Mouse (Mus musculus) lung, embryonic 15.5 days (tissue): ENCODE measurements at regions not wholly inside any gene's neighbourhood (a gene's known extent, or its start where the extent isn't known, plus 50 kb on each side); places are given as distances from the start of the nearest gene placed in this dataset.
"Not testable (repeated sequence)": the region's sequence is repeated elsewhere in the genome, so short reads cannot be mapped to it uniquely, and the experiment has no call there.

Experiments used
- ATAC-seq: fragments of 200-750 bp; cut with Nextera tagmentation; 2 replicates; pipeline ENCODE4 v1.8.0; 2017; ENCODE audit warnings: moderate number of reproducible peaks, borderline replicate concordance; ENCODE audit not compliant: low FRiP score, low TSS enrichment; ENCODE audit errors: extremely low read depth
- H3K27ac ChIP-seq: fragments of 300-500 bp; sonication (generic); 2 replicates; pipeline ENCODE4 v1.5.1; 2015; ENCODE audit warnings: moderate library complexity, mild to moderate bottlenecking, inconsistent platforms
- H3K27me3 ChIP-seq: fragments of 300-500 bp; sonication (generic); 2 replicates; pipeline ENCODE4 v1.6.1; 2015; ENCODE audit warnings: inconsistent platforms
- H3K36me3 ChIP-seq: fragments of 300-500 bp; sonication (generic); 2 replicates; pipeline ENCODE4 v1.6.1; 2015; ENCODE audit warnings: inconsistent platforms
- H3K4me1 ChIP-seq: fragments of 300-500 bp; sonication (generic); 2 replicates; pipeline ENCODE4 v1.6.1; 2015; ENCODE audit warnings: inconsistent platforms
- H3K4me2 ChIP-seq: fragments of 300-500 bp; sonication (generic); 2 replicates; pipeline ENCODE4 v1.6.1; 2015; ENCODE audit warnings: inconsistent platforms, mild to moderate bottlenecking, moderate library complexity
- H3K4me3 ChIP-seq: fragments of 300-500 bp; sonication (generic); 2 replicates; pipeline ENCODE4 v1.5.1; 2015; ENCODE audit warnings: mild to moderate bottlenecking, inconsistent platforms
- H3K9ac ChIP-seq: fragments of 300-500 bp; sonication (generic); 2 replicates; pipeline ENCODE4 v1.6.1; 2015; ENCODE audit warnings: inconsistent platforms
- H3K9me3 ChIP-seq: fragments of 300-500 bp; sonication (generic); 2 replicates; pipeline ENCODE4 v1.6.1; 2016; ENCODE audit warnings: inconsistent platforms
- WGBS: fragments of 180-500 bp; shearing (Covaris S2); methylation state at CpG from one replicate; pipeline ENCODE4 v1.1.7; 2015; 5-methylcytosine and 5-hydroxymethylcytosine counted together

- H3K27me3 ChIP-seq: no peaks in the 10 kb centered on the region
- H3K4me3 ChIP-seq: no peak overlapping the region
- 53% methylated on average over 4 of the region's 4 CpGs for WGBS
- H3K9me3 ChIP-seq: no peaks in the 10 kb centered on the region
- no peak for ATAC-seq
- H3K4me2 ChIP-seq: no peak overlapping the region
- H3K9ac ChIP-seq: no peak overlapping the region
- H3K36me3 ChIP-seq: no peaks in the 10 kb centered on the region
- H3K4me1 ChIP-seq: peaks cover 14% of the 10 kb centered on the region; the same call in 1 of the 2 replicates
- no peak overlapping the region for H3K27ac ChIP-seq
Observed at GRCm38 (mm10) chr13:52116241-52116640, 269.8 kb downstream of the Gadd45g start.

DNA sequence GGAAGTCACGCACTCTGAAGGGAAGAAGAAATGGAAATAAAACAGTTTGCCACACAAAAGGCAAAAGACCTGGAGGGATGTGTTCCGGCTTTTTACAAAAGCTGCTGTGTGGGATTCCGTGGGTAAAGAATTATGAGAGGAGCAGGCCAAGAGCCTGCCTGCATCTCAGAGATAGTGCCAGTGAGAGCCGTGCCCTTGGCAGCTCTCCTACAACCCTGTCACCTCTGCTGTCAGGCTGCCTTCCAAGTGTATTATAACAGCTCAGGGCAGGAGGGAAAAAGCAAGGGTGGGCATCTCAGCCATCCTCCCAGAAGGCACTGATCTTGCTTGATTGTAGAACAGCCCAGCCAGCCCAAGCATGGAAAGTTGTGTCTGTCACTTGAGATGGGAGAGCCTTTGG lies 270.3 kb downstream of the Gadd45g start:
- H3K4me3 ChIP-seq: no peak overlapping the region
- H3K27me3 ChIP-seq: no peaks in the 10 kb centered on the region
- H3K4me1 ChIP-seq: peaks cover 14% of the 10 kb centered on the region; the same call in 1 of the 2 replicates
- WGBS: 71% methylated on average over 4 of the region's 4 CpGs
- no peak for ATAC-seq
- H3K27ac ChIP-seq: no peak overlapping the region
- H3K9me3 ChIP-seq: no peaks in the 10 kb centered on the region
- H3K9ac ChIP-seq: no peak overlapping the region
- no peak overlapping the region for H3K4me2 ChIP-seq
- H3K36me3 ChIP-seq: no peaks in the 10 kb centered on the region

DNA sequence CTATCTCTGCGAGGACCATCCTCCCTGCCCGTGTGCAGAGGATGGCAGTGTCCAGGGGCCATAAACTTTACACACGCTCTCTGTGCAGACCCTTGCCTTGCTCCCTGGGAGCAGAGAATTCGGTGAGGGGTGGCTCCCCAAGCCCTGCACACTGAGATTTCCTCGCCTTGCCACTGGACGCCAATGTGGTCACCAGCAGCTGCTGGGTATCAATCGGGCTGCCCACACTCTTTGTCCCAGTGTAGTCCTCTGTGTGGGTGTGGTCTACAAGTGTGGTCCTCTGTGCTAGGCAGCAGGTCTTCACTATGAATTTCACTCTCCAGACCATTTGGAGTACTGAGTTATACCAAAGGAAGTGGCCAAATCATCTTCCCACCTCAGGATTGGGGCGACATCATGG lies 274.3 kb downstream of the Gadd45g start:
- peaks cover 11% of the 10 kb centered on the region; the same call in 1 of the 2 replicates for H3K4me1 ChIP-seq
- no peak overlapping the region for H3K4me3 ChIP-seq
- H3K27ac ChIP-seq: no peak overlapping the region
- ATAC-seq: no peak
- WGBS: 86% methylated on average over 8 of the region's 8 CpGs
- no peak overlapping the region for H3K4me2 ChIP-seq
- no peaks in the 10 kb centered on the region for H3K9me3 ChIP-seq
- H3K27me3 ChIP-seq: no peaks in the 10 kb centered on the region
- H3K36me3 ChIP-seq: no peaks in the 10 kb centered on the region
- no peak overlapping the region for H3K9ac ChIP-seq

DNA sequence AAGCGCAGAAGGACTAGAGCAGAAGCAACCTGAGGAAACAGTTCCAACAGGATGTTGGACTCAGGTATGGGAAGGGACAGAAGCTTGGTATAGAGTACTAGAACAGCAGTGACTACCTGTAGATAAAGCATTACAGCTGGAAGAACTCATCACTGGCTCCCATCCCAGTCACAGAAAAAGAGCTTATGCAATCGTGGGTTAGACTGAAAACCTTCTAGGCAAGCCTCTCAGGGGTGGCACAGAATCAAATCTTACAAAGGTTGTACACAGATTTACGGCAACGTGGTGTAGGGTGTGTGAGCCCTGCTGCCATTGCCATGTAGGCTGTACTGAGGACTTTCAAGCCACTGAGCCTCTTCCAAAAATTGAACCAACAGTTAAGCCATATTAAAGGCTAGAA lies 278.6 kb downstream of the Gadd45g start:
- H3K4me1 ChIP-seq: no peaks in the 10 kb centered on the region

GRCm38 (mm10) chr13:52127751-52128150 lies 281.3 kb downstream of the Gadd45g start:
- H3K9ac ChIP-seq: no peak overlapping the region
- no peaks in the 10 kb centered on the region for H3K36me3 ChIP-seq
- no peak overlapping the region for H3K4me2 ChIP-seq
- no peaks in the 10 kb centered on the region for H3K27me3 ChIP-seq
- H3K9me3 ChIP-seq: no peaks in the 10 kb centered on the region
- H3K4me1 ChIP-seq: no peaks in the 10 kb centered on the region
- no peak for ATAC-seq
- no peak overlapping the region for H3K27ac ChIP-seq
- H3K4me3 ChIP-seq: no peak overlapping the region
- WGBS: 67% methylated on average over 9 of the region's 9 CpGs

More for the DNA sequence above, 278.6 kb downstream of the Gadd45g start:
- no peak overlapping the region for H3K4me3 ChIP-seq
- H3K9me3 ChIP-seq: no peaks in the 10 kb centered on the region
- no peaks in the 10 kb centered on the region for H3K27me3 ChIP-seq
- H3K27ac ChIP-seq: no peak overlapping the region
- H3K36me3 ChIP-seq: no peaks in the 10 kb centered on the region
- no peak overlapping the region for H3K4me2 ChIP-seq
- 71% methylated on average over 4 of the region's 4 CpGs for WGBS
- no peak overlapping the region for H3K9ac ChIP-seq
- no peak for ATAC-seq

DNA sequence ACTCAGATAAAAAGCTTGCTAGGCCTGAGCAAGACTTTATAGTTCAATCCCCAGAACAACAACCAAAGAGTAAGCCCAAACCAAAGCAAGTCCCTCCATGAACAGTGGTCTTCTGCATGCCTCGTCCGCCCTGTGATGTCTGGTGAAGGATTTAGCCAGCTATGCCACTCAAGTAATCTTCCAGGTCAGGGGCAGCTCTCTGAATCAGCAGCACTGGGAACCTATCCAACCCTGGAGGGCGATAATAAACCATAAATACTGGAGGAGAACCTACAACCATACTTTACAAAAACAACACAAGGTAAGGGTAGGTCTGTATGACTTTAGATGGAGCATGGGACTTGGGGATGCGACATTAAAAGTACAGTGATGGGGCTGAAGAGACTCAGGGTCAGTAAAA lies 283.0 kb downstream of the Gadd45g start:
- Histone ChIP-seq H3K36me3 (no peaks in the 10 kb centered on the region), H3K4me1 (no peaks in the 10 kb centered on the region), H3K4me3 (no peak overlapping the region), H3K27ac (no peak overlapping the region), H3K27me3 (no peaks in the 10 kb centered on the region), H3K9ac (no peak overlapping the region), H3K4me2 (no peak overlapping the region), H3K9me3 (no peaks in the 10 kb centered on the region)
- 80% methylated on average over 4 of the region's 4 CpGs for WGBS
- no peak for ATAC-seq

- Histone ChIP-seq H3K4me2 (no peak overlapping the region), H3K27me3 (no peaks in the 10 kb centered on the region), H3K27ac (no peak overlapping the region), H3K4me1 (no peaks in the 10 kb centered on the region), H3K4me3 (no peak overlapping the region), H3K36me3 (no peaks in the 10 kb centered on the region), H3K9me3 (no peaks in the 10 kb centered on the region), H3K9ac (no peak overlapping the region)
- no peak for ATAC-seq
- 65% methylated on average over 3 of the region's 3 CpGs for WGBS
Observed at GRCm38 (mm10) chr13:52133202-52133601, 286.7 kb downstream of the Gadd45g start.

DNA sequence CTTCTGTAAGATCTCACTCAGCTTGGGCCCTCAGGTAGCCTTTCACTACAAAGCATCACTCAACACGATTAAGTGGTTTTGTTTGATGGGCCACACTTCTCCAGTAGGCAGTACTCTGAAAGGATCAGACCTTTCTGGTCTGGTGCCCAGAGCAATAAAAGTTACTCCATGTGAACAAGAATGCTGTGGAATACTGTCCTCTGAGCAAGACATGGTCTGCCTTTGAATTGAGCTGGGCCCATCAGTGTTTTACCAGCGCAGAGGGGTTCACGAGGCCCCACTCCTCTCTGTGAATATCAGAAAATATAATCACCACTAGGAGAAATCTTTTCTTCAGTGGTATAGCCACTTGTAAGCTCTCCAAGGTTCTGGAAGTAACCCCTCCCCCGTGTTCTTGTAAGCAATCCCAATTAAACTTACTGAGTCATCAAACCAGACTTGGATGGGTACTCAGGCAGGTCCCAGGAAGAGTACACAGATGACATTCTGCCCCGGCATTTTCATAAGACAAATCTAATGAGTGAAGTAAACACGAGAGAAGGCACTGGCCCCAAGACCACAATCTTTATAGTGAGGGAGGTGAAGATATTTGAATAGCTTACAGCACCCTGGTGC lies 292.0 kb downstream of the Gadd45g start:
- no peaks in the 10 kb centered on the region for H3K9me3 ChIP-seq
- H3K9ac ChIP-seq: no peak overlapping the region
- no peak for ATAC-seq
- H3K36me3 ChIP-seq: no peaks in the 10 kb centered on the region
- H3K27ac ChIP-seq: no peak overlapping the region
- no peaks in the 10 kb centered on the region for H3K4me1 ChIP-seq
- H3K4me2 ChIP-seq: no peak overlapping the region
- no peaks in the 10 kb centered on the region for H3K27me3 ChIP-seq
- no peak overlapping the region for H3K4me3 ChIP-seq
- WGBS: 70% methylated on average over 6 of the region's 6 CpGs

- Histone ChIP-seq H3K27me3 (no peaks in the 10 kb centered on the region), H3K36me3 (no peaks in the 10 kb centered on the region), H3K4me3 (no peak overlapping the region), H3K27ac (no peak overlapping the region), H3K9ac (no peak overlapping the region), H3K4me1 (no peaks in the 10 kb centered on the region), H3K9me3 (no peaks in the 10 kb centered on the region), H3K4me2 (no peak overlapping the region)
- no peak for ATAC-seq
- WGBS: 36% methylated on average over 15 of the region's 15 CpGs
Observed at GRCm38 (mm10) chr13:52139140-52139809, 292.8 kb downstream of the Gadd45g start.

DNA sequence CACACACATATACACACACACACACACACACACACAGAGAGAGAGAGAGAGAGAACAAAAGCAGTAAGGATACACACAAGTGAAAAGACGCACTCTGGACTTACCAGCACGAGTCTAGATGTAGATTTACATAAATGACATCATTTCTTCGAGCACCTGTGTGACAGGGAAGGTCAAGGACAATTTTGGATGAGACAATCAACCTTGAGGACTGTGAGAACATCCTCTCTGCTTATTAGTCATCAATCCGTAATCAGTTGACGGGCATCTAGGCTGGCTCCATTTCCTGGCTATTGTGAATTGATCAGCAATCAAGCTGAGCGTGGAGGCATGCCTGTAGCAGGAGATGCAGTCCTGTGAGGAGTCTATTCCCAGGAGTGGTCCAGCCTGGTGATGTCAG lies 293.7 kb downstream of the Gadd45g start:
- Histone ChIP-seq H3K27ac (no peak overlapping the region), H3K27me3 (no peaks in the 10 kb centered on the region), H3K9ac (no peak overlapping the region), H3K4me3 (no peak overlapping the region), H3K9me3 (no peaks in the 10 kb centered on the region), H3K4me2 (no peak overlapping the region), H3K36me3 (no peaks in the 10 kb centered on the region), H3K4me1 (no peaks in the 10 kb centered on the region)
- 65% methylated on average over 6 of the region's 6 CpGs for WGBS
- ATAC-seq: no peak

DNA sequence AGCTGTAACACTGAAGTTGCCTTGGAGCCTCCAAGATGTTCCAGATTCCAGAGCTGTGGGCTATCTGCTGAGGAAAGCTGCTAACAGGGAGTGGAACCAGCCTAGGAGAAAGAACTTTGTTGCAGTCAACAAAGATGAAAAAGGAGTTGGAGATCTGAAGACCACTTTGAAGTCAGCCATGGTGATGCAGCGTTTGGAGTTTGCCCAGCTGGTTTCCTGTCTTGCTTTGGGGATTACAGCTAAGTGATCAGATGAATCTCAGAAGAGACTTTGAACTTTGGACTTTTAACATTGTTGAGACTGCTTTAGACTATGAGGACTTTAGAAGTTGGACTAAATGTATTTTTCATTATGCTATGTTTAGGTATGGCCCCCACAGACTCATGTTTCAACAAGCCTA lies 297.6 kb downstream of the Gadd45g start:
- not testable (repeated sequence) for ATAC-seq, H3K9ac ChIP-seq
- 50% methylated on average over 1 of the region's 1 CpGs for WGBS

GRCm38 (mm10) chr13:52145926-52146325 lies 299.4 kb downstream of the Gadd45g start:
- H3K9ac ChIP-seq: no peak overlapping the region
- no peak overlapping the region for H3K4me3 ChIP-seq
- no peaks in the 10 kb centered on the region for H3K4me1 ChIP-seq
- H3K36me3 ChIP-seq: no peaks in the 10 kb centered on the region
- 51% methylated on average over 5 of the region's 5 CpGs for WGBS
- ATAC-seq: no peak
- H3K9me3 ChIP-seq: no peaks in the 10 kb centered on the region
- no peak overlapping the region for H3K4me2 ChIP-seq
- H3K27ac ChIP-seq: no peak overlapping the region
- no peaks in the 10 kb centered on the region for H3K27me3 ChIP-seq

More for the DNA sequence above, 297.6 kb downstream of the Gadd45g start:
- not testable (repeated sequence) for H3K36me3 ChIP-seq, H3K27ac ChIP-seq, H3K4me2 ChIP-seq, H3K4me3 ChIP-seq, H3K4me1 ChIP-seq, H3K9me3 ChIP-seq, H3K27me3 ChIP-seq
